Mouse (Mus musculus) monocyte, adult 5-6 weeks (primary cell): Measurements from ENCODE around the gene Dlg3. TPM values are rescaled to one million over a fixed set of nuclear protein-coding genes. Genes with fewer than 3 reads are reported as not detected.

Experiments used
- ATAC-seq: fragments of 153-309, 156-312 bp; replicated peaks from 2 replicates; pipeline ENCODE4 v1.8.0; 2017; ENCODE audit warnings: mild to moderate bottlenecking; ENCODE audit not compliant: low TSS enrichment, insufficient number of reproducible peaks, severe bottlenecking, poor library complexity, low FRiP score
- total RNA-seq: library from RNA; stranded (forward); fragments of 200-1000, 200-491, 200-594 nt; gene quantifications from 3 replicates; pipeline ENCODE4 v1.2.3, GENCODE M21; 2017

Gene Dlg3
- total RNA-seq, 1 experiment from 2014 or later = 4.6 TPM

DNA sequence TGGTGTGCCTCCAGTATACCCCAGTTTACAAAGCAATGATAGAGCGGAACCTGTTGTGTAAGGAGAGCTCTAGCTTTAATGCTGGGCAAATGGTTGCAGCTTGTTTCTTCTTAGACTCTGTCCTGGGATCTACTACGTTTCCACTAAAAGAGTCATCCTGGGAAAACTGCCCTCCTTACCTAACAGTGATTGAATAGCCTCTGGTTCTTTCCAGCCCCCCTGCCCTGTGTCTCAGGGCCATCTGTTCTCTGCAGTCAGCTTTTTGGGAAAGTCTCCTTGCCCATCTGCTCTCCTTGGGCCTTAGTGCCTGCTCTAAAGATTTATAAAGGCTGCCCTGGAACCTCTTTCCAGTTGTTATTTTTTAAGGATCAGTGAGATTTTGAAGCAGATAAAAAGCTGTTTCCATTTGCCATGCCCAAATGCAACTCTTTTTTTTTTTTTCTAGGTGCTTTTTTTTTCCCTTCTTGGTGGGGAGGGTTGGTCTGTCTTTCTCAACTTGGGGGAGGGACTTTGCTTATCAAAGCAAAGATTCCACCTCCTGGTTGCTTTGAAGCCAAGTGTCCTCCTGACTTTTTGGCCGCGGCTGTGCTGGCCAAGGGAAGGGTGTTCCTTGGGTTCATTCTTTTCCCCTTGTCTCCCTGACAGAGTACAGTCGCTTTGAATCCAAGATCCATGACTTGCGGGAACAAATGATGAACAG is 28.7 kb downstream of the Dlg3 start:
- no peak for ATAC-seq

GRCm38 (mm10) chrX:100796741-100797090 is 29.2 kb downstream of the Dlg3 start:
- no peak for ATAC-seq

GRCm38 (mm10) chrX:100797370-100797769 is 29.8 kb downstream of the Dlg3 start:
- ATAC-seq = no peak

DNA sequence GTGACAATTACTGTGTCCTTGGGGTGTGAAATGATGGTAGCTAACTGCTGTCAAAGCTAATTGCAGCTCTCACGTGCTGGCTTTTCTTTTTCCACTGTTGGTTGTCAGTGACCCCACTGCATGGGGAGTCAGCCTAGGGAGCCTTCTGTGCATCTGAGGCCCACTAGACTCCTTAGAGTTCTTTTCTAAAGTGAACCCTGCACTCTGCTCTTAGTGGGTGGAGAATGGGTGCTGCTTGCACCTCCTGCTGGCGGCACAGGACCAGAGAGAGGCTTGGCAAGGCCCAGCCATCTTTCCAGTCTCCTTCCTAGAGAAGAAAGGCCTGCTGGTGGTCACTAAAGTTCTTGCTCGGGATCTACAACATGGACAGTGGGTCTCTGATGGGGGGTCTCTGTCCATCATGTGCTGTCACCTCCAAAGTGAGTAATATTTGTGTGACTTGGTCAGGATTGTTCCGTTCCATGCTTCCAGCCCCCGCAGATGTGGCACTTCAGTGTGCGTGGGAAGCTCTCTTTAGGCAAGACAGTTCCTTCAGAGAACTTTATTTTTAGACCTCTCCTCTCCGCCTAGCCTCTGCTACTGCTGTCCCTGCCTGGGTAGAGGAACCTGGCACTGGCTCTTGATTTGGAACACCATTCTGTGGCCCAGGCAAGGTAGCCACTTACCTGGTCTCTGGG is 30.5 kb downstream of the Dlg3 start:
- no peak for ATAC-seq

DNA sequence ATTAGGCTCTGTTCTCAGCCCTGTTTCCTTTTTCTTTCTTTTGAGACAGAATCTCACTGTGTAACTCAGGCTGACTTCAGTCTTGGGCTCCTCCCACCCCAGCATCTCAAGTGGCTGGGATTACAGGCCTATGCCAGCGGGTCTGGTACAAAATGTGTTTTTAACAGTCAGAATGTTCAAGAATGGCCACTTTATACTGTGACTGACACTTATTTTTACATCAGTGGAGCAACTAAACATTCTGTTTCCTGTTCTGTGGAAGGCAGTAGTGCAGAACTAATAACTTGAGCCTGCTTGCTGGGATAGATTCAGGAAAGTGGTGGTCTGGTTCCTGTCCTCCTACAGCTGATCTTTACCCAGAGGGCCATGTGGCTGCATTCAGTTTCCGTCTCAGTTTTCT is 33.1 kb downstream of the Dlg3 start:
- ATAC-seq = no peak

DNA sequence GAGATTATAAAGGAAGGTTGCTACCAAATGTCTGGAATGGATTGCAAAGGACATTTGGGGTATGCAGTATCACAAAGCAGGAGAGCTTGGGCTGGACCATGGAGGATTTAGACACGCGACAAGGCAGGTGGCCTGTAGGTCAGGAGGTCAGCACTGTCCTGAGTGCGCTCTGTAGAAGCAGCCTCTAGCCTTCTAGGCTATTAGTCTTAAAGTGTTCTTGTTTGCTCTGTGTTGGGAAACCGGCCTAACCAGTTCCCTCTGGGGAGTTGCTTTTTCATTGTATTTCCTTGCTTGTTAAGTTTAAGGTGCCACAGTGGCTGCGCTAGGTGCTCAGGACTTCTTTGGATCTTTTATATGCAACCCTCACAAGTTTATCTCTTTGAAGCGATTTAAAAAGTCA is 34.5 kb downstream of the Dlg3 start:
- ATAC-seq = no peak

GRCm38 (mm10) chrX:100811129-100811528 is 43.6 kb downstream of the Dlg3 start:
- no peak for ATAC-seq

- no peak for ATAC-seq
Measured at GRCm38 (mm10) chrX:100814139-100814538, 46.6 kb downstream of the Dlg3 start.

- ATAC-seq = no peak
Measured at GRCm38 (mm10) chrX:100815766-100816165, 48.2 kb downstream of the Dlg3 start.

DNA sequence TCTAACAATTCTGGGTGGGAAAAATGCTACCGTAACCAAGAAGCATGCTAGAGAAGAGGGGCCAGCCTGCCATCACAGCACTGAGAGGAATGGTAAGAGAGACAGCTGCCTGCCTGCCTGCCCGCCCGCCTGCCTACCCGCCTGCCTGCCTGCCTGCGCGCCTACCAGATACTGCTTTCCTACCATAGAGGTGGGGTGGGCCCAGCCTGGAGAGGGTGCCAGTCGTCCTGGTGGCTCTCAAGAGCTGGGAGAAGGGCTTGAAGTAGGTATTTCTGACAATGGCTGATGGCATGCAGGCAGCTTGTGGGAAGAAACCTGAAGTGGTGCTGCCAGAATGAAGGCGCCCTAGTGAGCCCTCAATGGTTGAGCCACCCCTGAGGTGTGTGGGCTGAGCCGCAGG is 51.2 kb downstream of the Dlg3 start:
- ATAC-seq = no peak

- ATAC-seq = no peak
Measured at GRCm38 (mm10) chrX:100821149-100821548, 53.6 kb downstream of the Dlg3 start.

GRCm38 (mm10) chrX:100825557-100825956 is 58.0 kb downstream of the Dlg3 start:
- no peak for ATAC-seq

DNA sequence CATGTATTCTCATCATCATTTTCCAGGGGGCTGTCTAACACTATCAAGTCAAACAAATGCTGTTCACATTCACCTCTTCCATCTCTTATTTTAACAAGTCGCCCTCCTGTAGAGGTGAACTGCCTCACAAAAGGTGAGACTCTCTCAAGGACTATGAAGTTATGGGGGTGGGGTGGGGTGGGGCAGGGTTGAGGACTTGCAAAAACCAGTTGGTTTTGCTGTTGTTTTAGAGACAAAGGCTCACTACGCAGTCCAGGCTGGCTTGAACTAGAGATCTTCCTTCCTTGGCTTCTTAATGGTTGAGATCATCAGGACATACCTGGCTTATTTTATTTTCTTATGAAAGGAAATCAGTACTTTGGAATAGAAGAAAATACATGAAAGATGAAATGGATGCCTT is 65.3 kb downstream of the Dlg3 start:
- ATAC-seq = no peak

- ATAC-seq = no peak
Measured at GRCm38 (mm10) chrX:100839211-100839610, 71.7 kb downstream of the Dlg3 start.

Other genes with a start within 250 kb of the Dlg3 start
- not detected in 3 replicates for gene Dgat2l6, start 242.9 kb upstream of the Dlg3 start, total RNA-seq
- gene Awat1, start 195.5 kb upstream of the Dlg3 start, total RNA-seq = not detected in 3 replicates
- not detected in 3 replicates for gene P2ry4, start 172.9 kb upstream of the Dlg3 start, total RNA-seq
- gene Arr3, start 162.2 kb upstream of the Dlg3 start, total RNA-seq = not detected in 3 replicates
- gene Kif4, start 142.0 kb upstream of the Dlg3 start, total RNA-seq = 0.57 to 0.87 TPM in 2 of 3 replicates, not detected in the other
- 7.1 to 18.0 TPM (median 17.5 TPM) in 3 replicates for gene Pdzd11, start 141.2 kb upstream of the Dlg3 start, total RNA-seq
- gene Gdpd2, start 37.8 kb upstream of the Dlg3 start, total RNA-seq = not detected in 3 replicates